Mouse (Mus musculus): ENCODE results near the gene Lsm4. TPM values are rescaled to one million over a fixed set of nuclear protein-coding genes. Genes with fewer than 3 reads are reported as not detected.
A peak's percentile ranks its signal among the peaks of the same experiment; 100 is the strongest.

Gene Lsm4
- polyA plus RNA-seq, 1 experiment from 2014 or later, result 104 TPM

DNA sequence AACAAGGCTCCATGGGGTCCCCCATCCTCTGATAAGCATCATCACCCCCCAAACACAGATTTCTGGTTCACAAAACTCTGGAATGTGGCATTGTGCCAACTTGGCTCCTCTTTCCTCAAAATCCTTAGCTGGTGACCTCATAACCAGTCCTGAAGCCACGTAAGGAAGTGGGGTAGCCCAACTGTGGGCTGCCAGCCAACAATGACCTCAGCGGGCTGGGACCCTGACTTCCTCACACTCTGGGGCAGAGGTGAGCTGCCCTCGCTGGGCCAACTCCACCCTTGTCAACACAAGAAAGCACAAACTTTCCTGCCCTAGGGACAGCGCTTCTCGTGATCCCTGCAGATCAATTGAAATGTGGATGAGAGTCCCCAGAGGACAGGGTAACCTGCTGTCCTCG, 39.0 kb upstream of the Lsm4 start:
- peak; percentile 28 for ATAC-seq (ENCODE audit: low read depth)
- WGBS (ENCODE audit: insufficient replicate concordance), result 32% methylated on average over 6 of the region's 6 CpGs

DNA sequence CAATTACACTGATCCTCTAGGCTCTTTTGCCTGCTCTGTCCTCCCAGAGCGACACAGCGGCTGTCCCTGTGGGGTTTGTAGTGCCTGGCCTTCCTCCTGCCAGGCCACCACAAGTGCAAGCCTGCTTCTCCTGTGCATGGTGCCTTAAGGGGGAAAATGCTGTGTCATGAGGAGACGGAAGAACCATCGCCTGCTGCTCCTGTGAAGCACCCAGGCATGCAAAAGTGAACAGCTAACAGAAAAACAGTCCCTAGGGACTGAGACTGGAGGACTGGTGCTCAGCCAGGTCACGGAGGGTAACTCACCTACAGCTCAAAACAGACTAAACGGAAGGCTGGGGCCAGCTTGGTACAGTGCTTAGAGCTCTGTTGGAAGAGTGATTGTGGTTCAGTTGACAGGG, 37.5 kb upstream of the Lsm4 start:
- Histone ChIP-seq H3K27ac (ENCODE audit: low read length) (peak overlapping the region; percentile 80), H3K4me1 (ENCODE audit: control insufficient read depth, low read depth, low read length) (peaks cover 55% of the 10 kb centered on the region), H3K9ac (ENCODE audit: low read depth, low read length) (peak overlapping the region; percentile 29), H3K9me3 (replicated peaks; ENCODE audit: control insufficient read depth, low read length) (no peaks in the 10 kb centered on the region), H3K27me3 (ENCODE audit: control insufficient read depth, insufficient read depth, low read depth, low read length) (peaks cover 6% of the 10 kb centered on the region), H3K36me3 (ENCODE audit: control insufficient read depth, insufficient read depth) (no peaks in the 10 kb centered on the region), H3K4me2 (ENCODE audit: low read depth, low read length) (no peak overlapping the region), H3K4me3 (ENCODE audit: low read depth, low read length) (no peak overlapping the region)
- WGBS (ENCODE audit: insufficient replicate concordance), result 22% methylated on average over 6 of the region's 6 CpGs
- ATAC-seq (ENCODE audit: low read depth), result no peak

More for the DNA sequence above, 39.0 kb upstream of the Lsm4 start:
- Histone ChIP-seq H3K4me3 (ENCODE audit: low read depth, low read length) (no peak overlapping the region), H3K4me2 (ENCODE audit: low read depth, low read length) (no peak overlapping the region), H3K4me1 (ENCODE audit: control insufficient read depth, low read depth, low read length) (peaks cover 65% of the 10 kb centered on the region), H3K9ac (ENCODE audit: low read depth, low read length) (peak overlapping the region; percentile 26; the same call in 1 of the 2 replicates), H3K9me3 (replicated peaks; ENCODE audit: control insufficient read depth, low read length) (no peaks in the 10 kb centered on the region), H3K27ac (ENCODE audit: low read length) (peak overlapping the region; percentile 80), H3K27me3 (ENCODE audit: control insufficient read depth, insufficient read depth, low read depth, low read length) (peaks cover 6% of the 10 kb centered on the region), H3K36me3 (ENCODE audit: control insufficient read depth, insufficient read depth) (no peaks in the 10 kb centered on the region)

DNA sequence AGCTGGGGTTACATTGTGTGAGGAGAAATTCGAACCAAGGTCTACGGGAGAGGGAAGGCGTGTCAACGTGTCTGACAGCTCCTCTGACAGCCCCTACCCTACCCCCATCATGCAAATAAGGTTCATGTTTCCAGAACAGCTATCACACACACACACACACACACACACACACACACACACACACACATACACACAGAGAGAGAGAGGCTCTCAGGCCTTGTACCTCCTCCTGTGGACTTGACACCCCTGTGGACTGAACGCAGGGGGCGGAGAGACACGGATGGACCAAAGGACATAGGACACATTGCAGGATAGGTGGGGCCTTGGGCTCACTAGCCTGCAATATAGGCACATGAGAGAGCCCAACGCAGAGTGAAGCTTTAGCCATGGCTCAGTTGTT, 36.2 kb upstream of the Lsm4 start:
- no peaks in the 10 kb centered on the region for H3K36me3 ChIP-seq (ENCODE audit: control insufficient read depth, insufficient read depth)
- no peaks in the 10 kb centered on the region for H3K9me3 ChIP-seq (replicated peaks; ENCODE audit: control insufficient read depth, low read length)
- ATAC-seq (ENCODE audit: low read depth), result peak; percentile 78
- no peak overlapping the region for H3K4me2 ChIP-seq (ENCODE audit: low read depth, low read length)
- peak overlapping the region; percentile 53 for H3K27ac ChIP-seq (ENCODE audit: low read length)
- no peak overlapping the region for H3K4me3 ChIP-seq (ENCODE audit: low read depth, low read length)
- H3K9ac ChIP-seq (ENCODE audit: low read depth, low read length), result no peak overlapping the region
- H3K27me3 ChIP-seq (ENCODE audit: control insufficient read depth, insufficient read depth, low read depth, low read length), result no peaks in the 10 kb centered on the region
- WGBS (ENCODE audit: insufficient replicate concordance), result 43% methylated on average over 8 of the region's 8 CpGs
- H3K4me1 ChIP-seq (ENCODE audit: control insufficient read depth, low read depth, low read length), result peaks cover 44% of the 10 kb centered on the region

DNA sequence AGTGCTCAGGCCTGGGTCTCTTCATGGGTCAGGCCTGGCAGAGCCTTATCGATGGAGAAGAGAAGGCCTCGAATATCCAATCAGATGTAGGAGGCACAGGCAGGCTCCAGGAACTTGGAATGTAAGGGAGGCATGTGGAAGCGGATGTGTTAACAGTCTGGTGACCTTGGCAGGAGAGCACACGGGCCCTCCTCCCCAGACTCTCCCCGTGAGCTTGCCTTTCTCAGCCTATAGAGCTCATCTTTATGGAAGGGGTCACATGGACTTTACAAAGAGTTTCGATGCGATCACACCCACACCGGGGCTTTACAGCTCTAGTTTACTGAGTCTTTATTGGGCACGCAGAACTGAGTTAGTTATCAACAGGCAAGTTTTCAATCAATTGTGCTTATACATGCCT, 34.3 kb upstream of the Lsm4 start:
- Histone ChIP-seq H3K9ac (ENCODE audit: low read depth, low read length) (no peak overlapping the region), H3K4me2 (ENCODE audit: low read depth, low read length) (no peak overlapping the region), H3K36me3 (ENCODE audit: control insufficient read depth, insufficient read depth) (no peaks in the 10 kb centered on the region), H3K27ac (ENCODE audit: low read length) (no peak overlapping the region), H3K4me1 (ENCODE audit: control insufficient read depth, low read depth, low read length) (peaks cover 41% of the 10 kb centered on the region), H3K27me3 (ENCODE audit: control insufficient read depth, insufficient read depth, low read depth, low read length) (no peaks in the 10 kb centered on the region), H3K9me3 (replicated peaks; ENCODE audit: control insufficient read depth, low read length) (no peaks in the 10 kb centered on the region), H3K4me3 (ENCODE audit: low read depth, low read length) (no peak overlapping the region)
- 72% methylated on average over 9 of the region's 9 CpGs for WGBS (ENCODE audit: insufficient replicate concordance)
- no peak for ATAC-seq (ENCODE audit: low read depth)

DNA sequence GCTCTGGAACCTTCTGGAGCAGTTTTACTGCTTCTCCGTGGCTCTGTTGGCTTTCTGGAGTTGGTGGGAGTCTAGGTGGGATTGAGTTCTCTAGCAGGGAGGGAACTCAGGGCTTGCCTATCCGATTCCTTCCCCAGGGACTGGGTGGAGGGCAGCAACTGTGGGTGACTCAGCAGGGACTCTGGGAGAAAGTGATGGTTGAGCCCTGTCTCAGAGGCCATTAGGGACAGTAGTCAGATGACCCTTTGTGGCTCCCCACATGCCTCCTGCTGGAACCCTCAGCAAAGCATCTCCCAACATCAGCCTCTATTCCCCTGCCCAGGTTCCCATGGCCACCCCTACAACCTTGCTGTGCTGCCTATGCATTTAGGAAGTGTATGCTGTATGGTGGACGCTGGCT, 30.0 kb upstream of the Lsm4 start:
- 50% methylated on average over 3 of the region's 3 CpGs for WGBS (ENCODE audit: insufficient replicate concordance)
- no peaks in the 10 kb centered on the region for H3K27me3 ChIP-seq (ENCODE audit: control insufficient read depth, insufficient read depth, low read depth, low read length)
- ATAC-seq (ENCODE audit: low read depth), result no peak
- no peaks in the 10 kb centered on the region for H3K36me3 ChIP-seq (ENCODE audit: control insufficient read depth, insufficient read depth)
- H3K9ac ChIP-seq (ENCODE audit: low read depth, low read length), result no peak overlapping the region
- no peak overlapping the region for H3K4me3 ChIP-seq (ENCODE audit: low read depth, low read length)
- H3K4me1 ChIP-seq (ENCODE audit: control insufficient read depth, low read depth, low read length), result peaks cover 20% of the 10 kb centered on the region
- no peaks in the 10 kb centered on the region for H3K9me3 ChIP-seq (replicated peaks; ENCODE audit: control insufficient read depth, low read length)
- H3K27ac ChIP-seq (ENCODE audit: low read length), result no peak overlapping the region
- H3K4me2 ChIP-seq (ENCODE audit: low read depth, low read length), result no peak overlapping the region

DNA sequence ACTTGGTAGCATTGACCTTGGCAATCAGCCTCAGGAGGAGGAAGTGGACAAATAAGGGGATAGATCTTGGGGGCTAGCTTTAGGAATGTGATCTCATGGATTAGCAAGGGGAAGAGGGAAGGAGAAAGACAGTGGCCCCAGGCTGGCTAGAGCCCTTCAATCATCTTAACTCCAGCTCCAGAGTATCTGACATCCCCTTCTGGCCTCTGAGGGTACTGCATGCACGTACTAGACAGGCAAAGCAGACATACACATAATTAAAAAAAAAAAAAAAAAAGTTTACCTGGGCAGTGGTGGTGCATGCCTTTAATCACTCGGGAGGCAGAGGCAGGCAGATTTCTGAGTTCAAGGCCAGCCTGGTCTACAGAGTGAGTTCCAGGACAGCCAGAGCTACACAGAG, 29.0 kb upstream of the Lsm4 start:
- H3K9me3 ChIP-seq (replicated peaks; ENCODE audit: control insufficient read depth, low read length), result no peaks in the 10 kb centered on the region
- no peaks in the 10 kb centered on the region for H3K27me3 ChIP-seq (ENCODE audit: control insufficient read depth, insufficient read depth, low read depth, low read length)
- WGBS (ENCODE audit: insufficient replicate concordance), result 67% methylated on average over 2 of the region's 2 CpGs
- H3K4me2 ChIP-seq (ENCODE audit: low read depth, low read length), result no peak overlapping the region
- no peak overlapping the region for H3K27ac ChIP-seq (ENCODE audit: low read length)
- no peak overlapping the region for H3K4me3 ChIP-seq (ENCODE audit: low read depth, low read length)
- no peak overlapping the region for H3K9ac ChIP-seq (ENCODE audit: low read depth, low read length)
- no peak for ATAC-seq (ENCODE audit: low read depth)
- peaks cover 20% of the 10 kb centered on the region for H3K4me1 ChIP-seq (ENCODE audit: control insufficient read depth, low read depth, low read length)
- no peaks in the 10 kb centered on the region for H3K36me3 ChIP-seq (ENCODE audit: control insufficient read depth, insufficient read depth)

DNA sequence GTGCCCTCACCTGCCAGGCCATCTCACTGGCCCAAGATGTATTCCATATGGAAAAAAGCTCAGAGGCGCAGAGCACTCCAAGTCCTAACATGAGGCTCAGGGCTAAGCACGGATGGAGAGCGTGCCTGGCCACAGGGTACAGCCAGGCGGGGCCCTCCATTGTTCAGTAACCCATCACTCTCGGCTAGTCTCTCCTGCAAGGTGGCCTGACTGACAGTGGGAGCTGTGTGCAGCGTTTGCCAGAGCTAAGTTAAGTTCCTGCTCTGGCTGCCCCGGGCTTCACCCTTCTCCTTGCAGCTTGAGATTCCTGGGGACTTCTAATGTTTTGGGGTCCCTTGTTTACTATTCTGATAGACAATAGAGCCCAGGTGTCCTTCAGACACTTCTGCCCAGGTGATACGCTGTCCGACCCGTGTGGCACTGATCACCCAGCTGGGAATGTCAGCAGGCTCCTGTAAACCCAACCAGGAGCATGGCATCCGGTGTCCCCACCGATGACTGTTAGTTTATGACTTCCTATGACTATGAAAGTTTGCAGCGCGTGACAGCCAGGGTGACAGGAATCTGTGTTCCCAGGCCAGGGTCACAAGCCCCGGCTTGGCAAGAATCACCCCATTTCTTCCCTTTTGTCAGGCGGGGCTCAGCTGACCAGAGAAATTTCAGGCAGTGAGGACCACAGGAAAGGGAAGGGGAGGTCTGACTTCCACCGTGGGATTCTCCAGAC, 27.4 kb upstream of the Lsm4 start:
- Histone ChIP-seq H3K4me3 (ENCODE audit: low read depth, low read length) (no peak overlapping the region), H3K4me2 (ENCODE audit: low read depth, low read length) (no peak overlapping the region), H3K27ac (ENCODE audit: low read length) (0 out of 2 replicates have a peak overlapping the region, but pooled peaks have one; percentile 15), H3K36me3 (ENCODE audit: control insufficient read depth, insufficient read depth) (no peaks in the 10 kb centered on the region), H3K4me1 (ENCODE audit: control insufficient read depth, low read depth, low read length) (peaks cover 30% of the 10 kb centered on the region), H3K9ac (ENCODE audit: low read depth, low read length) (no peak overlapping the region; the same call in 1 of the 2 replicates), H3K9me3 (replicated peaks; ENCODE audit: control insufficient read depth, low read length) (no peaks in the 10 kb centered on the region), H3K27me3 (ENCODE audit: control insufficient read depth, insufficient read depth, low read depth, low read length) (no peaks in the 10 kb centered on the region)
- ATAC-seq (ENCODE audit: low read depth), result no peak
- 49% methylated on average over 17 of the region's 17 CpGs for WGBS (ENCODE audit: insufficient replicate concordance)

DNA sequence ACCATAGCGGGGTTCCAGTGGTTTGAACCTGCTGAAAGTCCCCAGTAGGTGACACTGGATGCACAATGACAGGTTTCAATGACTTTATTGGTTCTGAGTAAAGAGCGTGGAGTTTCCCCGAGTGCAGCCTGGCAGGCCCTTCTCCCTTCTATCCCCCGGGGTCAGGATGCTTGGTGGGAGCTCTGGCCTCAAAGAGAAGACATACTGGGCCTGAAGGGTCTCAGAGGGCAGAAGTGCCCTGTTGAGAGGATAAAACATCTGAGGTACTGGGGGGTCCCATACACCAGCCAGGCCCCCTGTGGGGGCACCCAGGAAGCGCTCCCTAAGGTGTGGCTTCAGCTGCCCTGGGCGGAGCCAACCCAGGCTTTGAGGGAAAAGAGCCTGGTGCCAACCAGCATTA, 26.7 kb upstream of the Lsm4 start:
- Histone ChIP-seq H3K9ac (ENCODE audit: low read depth, low read length) (no peak overlapping the region; the same call in 1 of the 2 replicates), H3K27me3 (ENCODE audit: control insufficient read depth, insufficient read depth, low read depth, low read length) (no peaks in the 10 kb centered on the region), H3K4me1 (ENCODE audit: control insufficient read depth, low read depth, low read length) (peaks cover 30% of the 10 kb centered on the region), H3K9me3 (replicated peaks; ENCODE audit: control insufficient read depth, low read length) (no peaks in the 10 kb centered on the region), H3K4me2 (ENCODE audit: low read depth, low read length) (no peak overlapping the region), H3K4me3 (ENCODE audit: low read depth, low read length) (no peak overlapping the region), H3K27ac (ENCODE audit: low read length) (peak overlapping the region; percentile 37), H3K36me3 (ENCODE audit: control insufficient read depth, insufficient read depth) (no peaks in the 10 kb centered on the region)
- ATAC-seq (ENCODE audit: low read depth), result no peak
- 80% methylated on average over 6 of the region's 6 CpGs for WGBS (ENCODE audit: insufficient replicate concordance)

DNA sequence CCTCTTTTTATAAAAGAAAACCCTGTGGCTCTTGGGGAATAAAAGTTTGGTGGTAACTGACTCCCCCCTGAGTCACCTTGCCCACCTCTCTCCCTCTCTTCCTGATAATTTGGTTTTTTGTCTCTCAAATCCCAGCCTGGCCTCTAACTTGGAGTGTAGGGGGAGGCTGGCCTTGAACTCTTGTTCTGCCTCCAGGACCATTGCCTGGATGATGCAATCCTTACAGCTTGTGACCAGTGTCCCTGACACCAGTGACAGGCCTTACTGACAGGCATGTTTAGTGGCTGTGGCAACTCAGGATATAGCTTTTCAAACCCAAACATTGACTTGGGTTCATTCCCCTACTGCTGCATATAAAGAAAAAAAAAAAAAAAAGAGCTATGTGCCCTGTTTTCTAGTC, 26.3 kb upstream of the Lsm4 start:
- Histone ChIP-seq H3K27me3 (ENCODE audit: control insufficient read depth, insufficient read depth, low read depth, low read length) (no peaks in the 10 kb centered on the region), H3K27ac (ENCODE audit: low read length) (peak overlapping the region; percentile 37), H3K9me3 (replicated peaks; ENCODE audit: control insufficient read depth, low read length) (no peaks in the 10 kb centered on the region), H3K4me2 (ENCODE audit: low read depth, low read length) (no peak overlapping the region), H3K4me1 (ENCODE audit: control insufficient read depth, low read depth, low read length) (peaks cover 30% of the 10 kb centered on the region), H3K9ac (ENCODE audit: low read depth, low read length) (no peak overlapping the region; the same call in 1 of the 2 replicates), H3K4me3 (ENCODE audit: low read depth, low read length) (no peak overlapping the region), H3K36me3 (ENCODE audit: control insufficient read depth, insufficient read depth) (no peaks in the 10 kb centered on the region)
- no peak for ATAC-seq (ENCODE audit: low read depth)

Measured in liver, embryonic 16.5 days (tissue).